Mouse (Mus musculus) heart, adult 2 months (tissue): ENCODE data around the gene Pitpnm1.

Experiments used
- CTCF ChIP-seq: fragments of 200-600 bp; IDR thresholded peaks from 2 replicates; pipeline ENCODE4 v1.8.1; 2022; ENCODE audit warnings: antibody characterized with exemption, mild to moderate bottlenecking, moderate library complexity
- EP300 ChIP-seq: fragments of 200-500 bp; IDR thresholded peaks from 2 replicates; pipeline ENCODE4 v1.6.1; 2011; ENCODE audit warnings: low read depth, low read length, control low read depth; ENCODE audit not compliant: insufficient read depth
- POLR2A ChIP-seq: fragments of 200-500 bp; IDR thresholded peaks from 2 replicates; pipeline ENCODE4 v1.6.1; 2011; ENCODE audit warnings: mild to moderate bottlenecking, low read depth, low read length, control low read depth; ENCODE audit not compliant: insufficient read depth

GRCm38 (mm10) chr19:4066877-4067276 lies 32.9 kb upstream of the Pitpnm1 start:
- TF ChIP-seq CTCF (no peak), POLR2A (no peak), EP300 (no peak)
